Mouse (Mus musculus) limb, embryonic 14.5 days (tissue): ENCODE data around the gene Fgfr2. TPM values are rescaled to one million over a fixed set of nuclear protein-coding genes. Genes with fewer than 3 reads are reported as not detected.

ENCODE experiments used
- ATAC-seq: fragments of 200-750 bp; cut with Nextera tagmentation; 2 replicates; pipeline ENCODE4 v1.8.0; 2017; ENCODE audit warnings: low read depth, moderate number of reproducible peaks, moderate TSS enrichment; ENCODE audit not compliant: low FRiP score
- DNase-seq: peaks from one replicate; pipeline ENCODE4 v3.0.0-alpha.2; 2015; ENCODE audit warnings: low spot score
- H3K27ac ChIP-seq: fragments of 300-500 bp; sonication (generic); replicated peaks from 2 replicates; pipeline ENCODE4 v1.5.1; 2014; ENCODE audit warnings: low read depth, mild to moderate bottlenecking, low read length, moderate library complexity, mixed read lengths
- H3K27me3 ChIP-seq: fragments of 300-500 bp; sonication (generic); 2 replicates; pipeline ENCODE4 v1.6.1; 2014; ENCODE audit warnings: low read length, mixed read lengths; ENCODE audit not compliant: control insufficient read depth, insufficient read depth
- H3K36me3 ChIP-seq: fragments of 300-500 bp; sonication (generic); 2 replicates; pipeline ENCODE4 v1.6.1; 2014; ENCODE audit warnings: mild to moderate bottlenecking, low read length, moderate library complexity, mixed read lengths; ENCODE audit not compliant: control insufficient read depth, insufficient read depth
- H3K4me1 ChIP-seq: fragments of 300-500 bp; sonication (generic); 2 replicates; pipeline ENCODE4 v1.6.1; 2014; ENCODE audit warnings: antibody characterized with exemption, low read length, mixed read lengths; ENCODE audit not compliant: control insufficient read depth, insufficient read depth
- H3K4me2 ChIP-seq: fragments of 300-500 bp; sonication (generic); replicated peaks from 2 replicates; pipeline ENCODE4 v1.6.1; 2014; ENCODE audit warnings: low read depth, mild to moderate bottlenecking, low read length, moderate library complexity; ENCODE audit not compliant: severe bottlenecking
- H3K4me3 ChIP-seq: fragments of 300-500 bp; sonication (generic); replicated peaks from 2 replicates; pipeline ENCODE4 v1.5.1; 2014; ENCODE audit warnings: low read length
- H3K9ac ChIP-seq: fragments of 300-500 bp; sonication (generic); 2 replicates; pipeline ENCODE4 v1.6.1; 2014; ENCODE audit warnings: mild to moderate bottlenecking, low read depth, low read length, moderate library complexity; ENCODE audit not compliant: severe bottlenecking
- H3K9me3 ChIP-seq: fragments of 300-500 bp; sonication (generic); 2 replicates; pipeline ENCODE4 v1.6.1; 2016; ENCODE audit warnings: low read length; ENCODE audit not compliant: control insufficient read depth
- POLR2A ChIP-seq: fragments of 200-500 bp; IDR thresholded peaks from 2 replicates; pipeline ENCODE4 v1.8.0; 2012; ENCODE audit warnings: inconsistent platforms, mild to moderate bottlenecking, moderate library complexity, borderline replicate concordance; ENCODE audit not compliant: insufficient read depth, insufficient read length; ENCODE audit errors: extremely low read depth
- WGBS: fragments of 180-500 bp; shearing (Covaris S2); extraction: QIAGEN DNeasy Blood & Tissue Kit; methylation state at CpG from one replicate; pipeline ENCODE4 v1.1.7; 2014; 5-methylcytosine and 5-hydroxymethylcytosine counted together
- polyA plus RNA-seq, 2 experiments: library from polyadenylated mRNA; depleted of rRNA in 1 of 2; stranded (reverse) in 1 of 2; unstranded in 1 of 2; fragments of >200 nt; fragmentation: Nextera tagmentation in 1 of 2; extraction: Ambion mirVana in 1 of 2; gene quantifications; 2 replicates each; pipeline versions ENCODE4 v1.2.1 to v1.2.3; 2012 to 2014

The Fgfr2 gene
- polyA plus RNA-seq, 2 experiments: 131 to 133 TPM

DNA sequence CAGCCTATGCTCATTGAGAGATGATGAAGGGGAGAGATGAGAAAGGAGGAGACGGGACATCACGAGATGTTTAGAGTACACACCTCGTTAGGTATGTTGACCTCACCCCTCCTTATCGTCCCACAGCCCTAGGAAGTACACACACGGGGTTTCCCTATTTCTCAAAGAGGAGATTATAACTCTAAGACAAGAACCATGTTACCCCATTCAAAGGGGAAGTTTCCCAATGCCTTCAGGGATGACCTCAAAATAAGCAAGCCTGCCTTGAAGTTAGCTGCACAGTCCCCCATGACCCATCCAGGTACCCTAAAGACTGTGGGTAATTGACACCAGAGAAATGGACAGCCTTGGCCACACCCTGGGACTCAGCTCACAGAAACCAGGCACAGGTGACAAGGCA lies 657.3 kb downstream of the Fgfr2 start:
- Histone ChIP-seq H3K4me1 (no peaks in the 10 kb centered on the region), H3K36me3 (no peaks in the 10 kb centered on the region), H3K9ac (no peak overlapping the region), H3K4me3 (no peak overlapping the region), H3K4me2 (no peak overlapping the region), H3K27me3 (no peaks in the 10 kb centered on the region), H3K27ac (no peak overlapping the region), H3K9me3 (no peaks in the 10 kb centered on the region)
- no peak for DNase-seq
- ATAC-seq: no peak
- 83% methylated on average over 5 of the region's 5 CpGs for WGBS
- TF ChIP-seq POLR2A: no peak

DNA sequence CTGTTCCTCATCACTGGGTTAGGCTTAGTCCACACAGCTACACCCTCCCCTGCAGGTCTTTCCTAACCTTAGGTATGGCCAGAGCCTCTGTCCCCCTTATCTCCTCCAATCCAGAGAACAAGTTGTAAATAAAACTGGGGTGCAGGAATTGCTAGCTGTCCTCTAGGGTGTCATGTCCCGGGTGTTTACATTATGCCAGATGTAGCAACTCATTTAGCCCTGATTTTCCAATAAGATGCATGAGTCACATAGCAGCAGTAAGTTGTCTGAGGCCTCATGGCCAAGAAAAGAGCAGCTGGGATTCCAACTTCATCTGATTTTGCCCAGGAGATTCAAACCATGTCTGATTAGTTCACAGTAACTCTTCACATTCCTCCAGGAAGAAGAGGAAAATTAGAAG lies 658.3 kb downstream of the Fgfr2 start:
- Histone ChIP-seq H3K27me3 (no peaks in the 10 kb centered on the region), H3K4me3 (no peak overlapping the region), H3K36me3 (no peaks in the 10 kb centered on the region), H3K27ac (no peak overlapping the region), H3K4me1 (no peaks in the 10 kb centered on the region), H3K9ac (no peak overlapping the region), H3K4me2 (no peak overlapping the region), H3K9me3 (no peaks in the 10 kb centered on the region)
- DNase-seq (no peak), ATAC-seq (no peak)
- WGBS: 68% methylated on average over 1 of the region's 1 CpGs
- no peak for TF ChIP-seq POLR2A

DNA sequence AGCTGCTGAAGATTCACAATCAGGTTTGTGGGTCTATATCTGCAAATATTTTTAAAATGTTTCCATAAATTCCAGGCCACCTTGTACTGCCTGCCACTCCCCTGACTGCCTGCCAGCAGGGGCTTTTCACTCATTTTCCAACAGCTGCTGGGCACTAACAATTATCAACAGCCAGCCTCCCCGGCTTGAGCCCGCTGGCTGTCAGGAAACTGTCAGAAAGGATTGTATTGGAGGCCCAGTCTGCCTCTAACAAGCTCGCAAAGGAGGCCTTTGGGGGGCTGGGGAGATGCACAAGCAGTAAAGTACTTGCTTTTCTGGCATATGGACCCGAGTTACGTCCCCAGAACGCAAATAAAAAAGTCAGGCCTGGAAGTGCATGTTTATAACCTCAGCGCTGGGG lies 664.7 kb downstream of the Fgfr2 start:
- H3K4me2 ChIP-seq: no peak overlapping the region
- H3K4me3 ChIP-seq: no peak overlapping the region
- 0 out of 2 replicates have a peak, but pooled peaks cover 4% of the 10 kb centered on the region for H3K9me3 ChIP-seq
- TF ChIP-seq POLR2A: no peak
- H3K4me1 ChIP-seq: peaks cover 9% of the 10 kb centered on the region; the same call in 1 of the 2 replicates
- ATAC-seq: peak; percentile 47; the same call in 1 of the 2 replicates
- H3K27me3 ChIP-seq: no peaks in the 10 kb centered on the region
- no peaks in the 10 kb centered on the region for H3K36me3 ChIP-seq
- peak overlapping the region; percentile 34; the same call in 1 of the 2 replicates for H3K27ac ChIP-seq
- DNase-seq: peak; percentile 54
- H3K9ac ChIP-seq: no peak overlapping the region
- 11% methylated on average over 7 of the region's 7 CpGs for WGBS

DNA sequence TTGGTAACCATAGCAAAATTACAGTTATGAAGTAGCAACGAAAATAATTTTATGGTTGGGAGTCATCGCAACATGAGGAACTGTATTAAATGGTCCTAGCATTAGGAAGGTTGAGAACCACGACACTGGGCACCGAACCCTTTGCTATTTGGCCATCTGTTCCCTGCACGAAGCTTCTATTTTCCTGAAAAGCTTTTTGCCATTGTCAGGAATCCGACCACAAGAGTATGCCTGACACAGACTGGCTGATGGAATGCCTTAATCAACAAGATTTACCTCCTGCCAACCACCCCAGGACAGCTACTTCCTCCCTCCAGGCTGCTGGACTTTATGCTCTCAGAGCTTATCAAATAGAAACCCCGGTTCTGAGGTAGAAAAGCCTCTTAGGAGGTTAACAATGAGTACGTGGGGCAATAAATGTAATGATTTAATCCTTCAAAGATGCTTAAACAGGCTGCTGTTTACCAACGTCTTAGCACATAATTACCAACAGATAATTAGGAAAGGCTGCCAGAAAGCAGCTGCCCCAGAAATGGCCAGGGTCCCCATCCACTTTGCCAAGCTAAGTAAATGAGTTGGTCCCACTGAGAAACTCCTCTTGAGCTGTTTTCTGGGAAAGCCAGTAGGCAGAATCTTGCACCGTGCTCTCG lies 668.0 kb downstream of the Fgfr2 start:
- Histone ChIP-seq H3K27ac (no peak overlapping the region), H3K4me3 (no peak overlapping the region), H3K9ac (no peak overlapping the region), H3K4me2 (no peak overlapping the region), H3K36me3 (no peaks in the 10 kb centered on the region), H3K9me3 (0 out of 2 replicates have a peak, but pooled peaks cover 4% of the 10 kb centered on the region), H3K4me1 (peaks cover 9% of the 10 kb centered on the region; the same call in 1 of the 2 replicates), H3K27me3 (no peaks in the 10 kb centered on the region)
- WGBS: 28% methylated on average over 11 of the region's 11 CpGs
- ATAC-seq (no peak), DNase-seq (no peak)
- TF ChIP-seq POLR2A: no peak

DNA sequence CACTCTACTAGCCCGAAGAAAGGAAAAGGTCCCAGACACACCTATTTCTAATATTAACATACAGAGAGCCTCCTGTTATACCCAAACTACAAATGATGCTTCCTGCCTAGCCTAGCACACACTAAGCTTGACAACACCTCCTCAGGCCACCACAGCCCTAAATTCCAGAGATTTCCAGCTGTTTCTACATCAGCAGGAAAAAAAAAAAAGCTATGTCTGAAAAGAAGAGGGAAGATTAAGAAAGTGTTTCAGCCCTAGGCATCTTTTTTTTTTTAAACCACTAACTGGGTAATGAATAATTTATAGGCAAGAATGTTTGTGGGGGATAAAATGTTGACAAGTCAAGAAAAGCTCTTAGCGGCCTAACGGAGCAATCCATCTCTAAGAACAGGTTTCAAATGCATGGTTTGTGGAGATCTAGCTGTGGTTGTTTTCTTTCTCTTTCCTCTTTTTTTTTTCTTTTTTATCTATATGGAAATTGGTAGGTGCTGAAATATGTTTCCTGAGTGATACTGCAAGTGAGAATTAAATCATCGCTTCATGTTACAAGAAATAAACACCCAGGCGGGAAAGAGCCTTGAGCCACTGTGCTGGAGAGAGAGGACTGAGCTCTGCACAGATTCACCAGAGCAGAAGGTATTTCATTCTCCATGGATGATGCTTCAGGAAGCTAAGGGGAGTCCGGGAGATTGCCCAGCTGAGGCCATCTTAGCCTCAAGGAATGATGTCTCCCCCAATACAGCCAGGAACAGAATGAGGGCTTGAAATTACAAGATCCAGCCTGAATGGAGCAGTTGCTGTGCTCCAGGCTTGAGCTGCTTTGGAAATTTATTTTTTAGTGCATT lies 673.0 kb downstream of the Fgfr2 start:
- no peak for TF ChIP-seq POLR2A
- Histone ChIP-seq H3K4me2 (no peak overlapping the region), H3K27me3 (no peaks in the 10 kb centered on the region), H3K4me3 (no peak overlapping the region), H3K4me1 (no peaks in the 10 kb centered on the region), H3K9ac (no peak overlapping the region), H3K9me3 (0 out of 2 replicates have a peak, but pooled peaks cover 4% of the 10 kb centered on the region), H3K36me3 (no peaks in the 10 kb centered on the region), H3K27ac (no peak overlapping the region)
- peak; percentile 15 for DNase-seq
- 67% methylated on average over 6 of the region's 6 CpGs for WGBS
- no peak for ATAC-seq
